Mouse (Mus musculus) brain, embryonic 14.5 days (tissue): ENCODE data around the gene Ganab.

Experiments used
- CTCF ChIP-seq: fragments of 200-500 bp; IDR thresholded peaks from 2 replicates; pipeline ENCODE4 v1.5.1; 2012; ENCODE audit warnings: inconsistent platforms, mild to moderate bottlenecking, moderate library complexity, borderline replicate concordance; ENCODE audit not compliant: insufficient read depth, insufficient read length; ENCODE audit errors: extremely low read depth
- POLR2A ChIP-seq: fragments of 200-500 bp; IDR thresholded peaks from 2 replicates; pipeline ENCODE4 v1.6.1; 2012; ENCODE audit warnings: mild to moderate bottlenecking, inconsistent platforms, borderline replicate concordance; ENCODE audit not compliant: poor library complexity, insufficient read depth, insufficient read length, severe bottlenecking; ENCODE audit errors: extremely low read depth

- TF ChIP-seq POLR2A: no peak
- TF ChIP-seq CTCF: no peak
Measured at GRCm38 (mm10) chr19:8944062-8944461, 46.2 kb downstream of the Ganab start.
